Mouse (Mus musculus): ENCODE data around the gene Csde1.

Gene Csde1

DNA sequence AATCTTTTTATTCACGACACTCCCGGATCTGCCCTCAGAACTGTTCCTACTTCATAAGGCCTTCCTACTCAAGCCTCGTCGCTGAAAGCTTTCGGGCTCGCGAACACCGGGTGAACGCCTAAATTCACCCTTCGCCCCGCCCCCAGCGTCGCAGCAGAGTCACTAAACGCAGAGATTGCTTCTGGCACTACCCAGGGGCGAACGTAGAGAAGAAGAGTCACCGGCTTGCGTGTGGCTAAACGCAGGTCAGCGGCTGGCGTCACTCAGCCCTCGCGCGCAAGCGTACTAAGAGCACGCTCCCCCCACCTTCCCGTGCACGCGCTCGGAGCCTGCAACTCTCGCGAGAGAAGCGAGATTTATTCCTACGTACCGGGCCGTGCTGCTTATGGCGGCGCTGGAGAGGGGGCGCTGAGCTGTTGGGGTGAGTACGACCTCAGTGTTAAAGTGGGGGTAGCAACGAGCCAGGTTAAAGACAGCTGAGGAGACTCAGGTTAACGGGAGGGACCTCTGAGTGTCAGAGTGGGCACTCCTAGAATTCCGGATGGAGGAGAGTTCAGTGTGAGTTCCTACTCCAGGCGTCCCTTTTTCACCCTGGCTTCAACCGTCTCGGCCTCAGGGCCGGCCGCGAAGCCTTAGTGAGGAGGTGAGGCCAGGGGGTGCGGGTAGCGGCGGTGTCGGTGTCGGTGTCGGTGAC lies at the start of gene Csde1:
Csde1 (plus strand) TSS at position 178 of the 694 bp plus-strand sequence.
- peak; percentile 99 for DNase-seq (ENCODE audit: low read depth, low spot score)

DNA sequence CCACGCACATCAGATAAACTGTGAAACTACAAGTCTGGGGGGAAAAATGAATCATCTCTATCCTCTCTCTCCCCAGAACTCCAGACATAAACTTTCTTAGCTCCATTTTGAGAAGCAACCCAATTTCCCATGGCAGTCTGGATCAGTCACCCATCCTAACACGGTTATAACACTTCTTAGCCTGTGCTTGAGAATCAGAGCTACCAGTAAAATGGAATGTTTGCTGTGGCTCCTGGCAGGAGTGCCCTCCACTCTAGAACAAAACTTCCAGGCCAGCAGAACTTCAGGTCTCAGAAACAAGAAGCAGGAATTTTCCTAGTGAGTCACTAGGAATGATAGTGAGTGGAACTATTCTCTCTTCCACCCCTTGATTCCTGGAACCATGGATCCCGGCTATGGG lies 49.7 kb upstream of the Csde1 start:
- DNase-seq (ENCODE audit: low read depth, low spot score) = no peak

DNA sequence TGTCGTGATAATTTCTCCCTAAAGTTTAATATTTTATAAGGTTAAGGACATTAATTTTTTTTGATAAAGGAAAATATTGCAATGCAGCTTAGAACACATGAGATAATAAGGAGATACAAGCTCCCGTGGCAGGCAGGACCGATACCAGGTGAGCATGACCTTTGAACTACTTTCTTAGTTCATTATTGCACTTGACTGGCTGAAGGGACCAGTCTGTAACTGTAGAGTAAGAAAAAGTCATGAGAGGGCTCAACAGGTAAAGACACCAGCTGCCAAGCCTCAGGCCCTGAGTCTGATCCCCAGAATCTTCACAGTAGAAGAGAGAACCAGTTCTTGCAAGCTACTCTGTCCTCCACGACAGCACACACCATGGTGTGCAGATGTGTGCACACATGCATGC lies 43.3 kb upstream of the Csde1 start:
- DNase-seq (ENCODE audit: low read depth, low spot score) = no peak

DNA sequence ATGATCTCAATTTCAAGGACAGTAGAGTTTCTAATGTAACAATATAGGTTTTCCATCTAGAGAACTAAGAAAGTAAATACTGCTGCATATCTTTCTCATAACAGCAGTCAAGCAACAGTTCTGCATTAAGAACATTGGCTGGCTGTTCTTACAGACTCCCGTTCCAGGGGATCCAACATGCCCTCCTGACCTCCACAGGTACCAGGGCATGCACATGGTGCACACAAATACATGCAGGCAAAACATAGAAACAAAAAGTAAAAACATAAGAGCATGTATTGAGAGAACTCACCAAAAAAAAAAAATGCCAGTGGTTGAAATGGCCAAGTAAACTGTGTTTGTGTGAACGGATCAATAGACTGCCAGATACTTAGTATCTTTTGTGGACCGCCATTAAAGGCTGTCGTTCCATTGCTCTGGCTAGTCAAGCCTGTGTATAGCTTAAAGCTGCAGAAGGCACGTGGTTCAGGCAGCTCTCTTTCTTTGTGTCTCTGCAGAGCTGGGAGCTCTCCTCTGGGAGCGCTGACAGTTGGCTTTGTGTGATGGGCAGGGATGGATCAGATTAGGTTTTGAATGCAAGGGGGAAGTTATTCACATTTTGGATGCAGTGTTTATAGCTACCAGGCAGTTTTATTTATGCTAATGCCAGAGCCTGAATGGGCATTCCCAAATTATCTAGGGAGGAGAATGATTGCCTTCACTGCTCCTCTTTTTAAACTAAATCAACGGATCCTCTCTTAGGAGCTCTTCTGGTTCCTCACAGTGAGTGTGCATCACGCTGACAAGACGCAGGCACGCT lies 40.5 kb upstream of the Csde1 start:
- DNase-seq (ENCODE audit: low read depth, low spot score) = peak; percentile 53

DNA sequence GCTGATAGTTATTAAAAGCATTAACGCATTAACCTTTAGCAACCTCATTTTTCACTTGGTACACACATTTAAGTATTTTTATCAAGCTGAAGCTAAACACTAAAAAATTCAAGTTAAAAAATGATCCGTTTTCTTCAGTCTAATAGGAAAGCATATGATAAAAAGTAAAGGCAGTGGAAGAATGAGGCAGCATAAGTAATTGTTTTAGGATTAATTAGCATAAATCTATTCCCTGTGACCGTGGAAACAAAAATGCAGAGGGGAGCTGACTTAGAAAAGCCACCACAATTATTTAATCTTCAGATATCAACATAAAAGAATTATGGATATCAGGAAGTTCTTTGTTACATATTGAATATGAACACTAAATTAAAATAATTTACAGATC lies 39.9 kb upstream of the Csde1 start:
- no peak for DNase-seq (ENCODE audit: low read depth, low spot score)

DNA sequence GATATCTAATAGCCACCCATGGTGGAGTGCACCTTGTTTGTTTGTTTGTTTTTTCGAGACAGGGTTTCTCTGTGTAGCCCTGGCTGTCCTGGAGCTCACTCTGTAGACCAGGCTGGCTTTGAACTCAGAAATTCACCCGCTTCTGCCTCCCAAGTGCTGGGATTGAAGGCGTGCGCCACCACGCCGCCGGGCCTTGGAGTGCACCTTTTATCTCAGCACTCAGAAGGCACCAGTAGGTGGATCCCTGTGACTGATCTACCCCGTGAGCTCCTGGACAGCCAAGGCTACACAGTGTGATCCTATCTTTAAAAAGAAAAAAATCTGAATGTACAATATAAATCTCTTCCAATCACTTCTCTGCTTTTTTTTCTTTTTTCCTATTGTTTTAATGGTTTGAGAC lies 29.2 kb upstream of the Csde1 start:
- peak; percentile 64 for DNase-seq (ENCODE audit: low read depth, low spot score)

DNA sequence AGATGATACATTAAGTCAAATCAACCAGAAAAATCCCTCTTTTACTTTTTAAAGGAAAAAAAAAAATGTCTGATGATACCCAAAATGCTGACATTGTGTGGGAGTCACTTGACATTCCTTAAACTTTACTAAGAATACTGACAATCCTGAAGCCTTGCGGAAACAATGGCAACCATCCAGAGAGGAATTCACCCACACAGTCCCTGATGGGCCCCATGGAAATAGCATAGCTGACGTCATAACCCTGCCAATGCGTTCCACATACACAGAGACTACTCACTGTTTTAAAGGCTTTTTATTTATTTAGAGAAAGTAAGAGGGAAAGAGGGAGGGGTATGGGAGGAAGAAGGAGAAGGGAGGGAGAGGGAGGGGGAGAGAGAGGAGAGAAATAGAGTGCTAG lies 27.3 kb upstream of the Csde1 start:
- peak; percentile 70 for DNase-seq (ENCODE audit: low read depth, low spot score)

DNA sequence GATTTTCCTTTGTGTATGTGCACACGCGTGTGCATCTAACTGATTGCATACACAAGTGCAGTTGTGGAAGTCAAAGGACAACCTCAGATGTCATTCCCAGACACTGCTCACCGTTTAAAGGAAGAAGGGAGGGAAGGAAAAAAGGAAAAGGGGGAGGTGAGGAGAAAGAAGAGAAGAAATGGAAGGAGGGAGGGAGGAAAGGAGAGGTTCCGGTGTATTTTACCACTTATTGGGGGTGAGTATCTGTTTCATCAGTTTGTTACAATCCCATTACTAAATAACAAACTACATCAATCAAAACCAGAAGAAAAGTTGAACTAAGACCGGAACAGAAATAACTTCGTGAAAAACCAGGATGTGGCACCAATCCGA lies 25.0 kb upstream of the Csde1 start:
- no peak for DNase-seq (ENCODE audit: low read depth, low spot score)

DNA sequence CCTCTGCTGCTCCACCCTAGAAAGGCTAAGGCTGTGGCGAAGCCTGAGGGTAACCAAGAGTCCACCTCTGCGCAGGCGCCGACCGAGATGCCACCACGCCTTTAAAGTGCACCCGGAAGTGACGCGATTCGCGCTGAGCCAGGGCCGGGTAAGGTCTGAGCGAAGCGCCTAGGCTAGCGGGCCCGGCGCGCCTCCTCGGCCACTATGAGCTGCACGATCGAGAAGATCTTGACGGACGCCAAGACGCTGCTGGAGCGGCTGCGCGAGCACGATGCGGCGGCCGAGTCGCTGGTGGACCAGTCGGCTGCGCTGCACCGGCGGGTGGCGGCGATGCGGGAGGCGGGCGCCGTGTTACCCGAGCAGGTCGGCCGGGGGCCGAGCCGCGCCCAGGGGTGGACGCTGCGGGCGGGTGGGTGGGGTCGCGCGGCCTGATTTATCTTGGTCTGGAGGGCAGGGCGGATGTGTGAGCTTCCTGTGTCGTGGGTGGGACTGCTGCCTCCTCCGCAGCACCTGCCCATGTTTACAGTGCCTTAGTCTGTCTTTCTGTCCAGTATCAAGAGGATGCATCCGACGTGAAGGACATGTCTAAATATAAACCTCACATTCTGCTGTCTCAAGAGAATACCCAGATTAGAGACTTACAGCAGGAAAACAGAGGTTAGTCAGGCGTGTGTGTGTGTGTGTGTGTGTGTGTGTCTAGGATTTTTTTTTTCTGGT lies 24.5 kb upstream of the Csde1 start, which contains the start of gene Sike1:
Sike1 (plus strand) TSS at position 104 of the 717 bp plus-strand sequence.
- DNase-seq (ENCODE audit: low read depth, low spot score) = peak; percentile 95

DNA sequence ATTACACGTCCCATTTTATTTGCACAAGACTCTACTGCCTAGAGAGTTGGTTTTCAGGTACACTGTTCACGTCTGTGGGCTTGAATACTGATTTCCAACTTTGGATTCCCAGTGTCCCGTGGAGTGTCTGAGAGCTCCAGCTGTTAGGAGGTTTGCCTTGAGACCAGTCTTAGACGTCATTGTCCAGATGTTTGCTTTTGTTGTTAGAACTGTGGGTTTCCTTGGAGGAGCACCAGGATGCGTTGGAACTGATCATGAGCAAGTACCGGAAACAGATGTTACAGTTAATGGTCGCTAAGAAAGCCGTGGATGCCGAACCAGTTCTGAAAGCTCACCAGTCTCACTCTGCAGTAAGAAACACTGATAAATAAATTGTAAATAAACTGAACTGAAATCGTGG lies 23.2 kb upstream of the Csde1 start:
- DNase-seq (ENCODE audit: low read depth, low spot score) = no peak

DNA sequence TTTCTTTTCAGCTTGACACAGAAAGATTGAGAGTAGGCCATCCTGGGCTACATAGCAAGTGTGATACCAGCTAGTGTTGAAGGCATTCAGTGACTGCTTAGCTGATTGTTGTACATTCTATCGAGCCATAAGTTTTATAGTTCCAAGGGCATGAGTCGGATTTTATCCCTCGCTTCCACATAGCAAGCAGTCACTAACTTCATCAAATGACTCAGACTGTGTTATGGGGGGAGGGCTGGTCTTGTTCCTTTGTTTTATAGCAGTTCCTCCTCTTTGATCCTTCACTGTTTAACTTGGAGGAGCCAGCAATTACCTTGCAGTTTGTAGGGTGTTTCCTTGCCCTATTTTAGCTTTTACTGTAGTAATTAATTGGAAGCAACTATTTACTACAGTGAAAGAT lies 22.6 kb upstream of the Csde1 start:
- DNase-seq (ENCODE audit: low read depth, low spot score) = no peak

DNA sequence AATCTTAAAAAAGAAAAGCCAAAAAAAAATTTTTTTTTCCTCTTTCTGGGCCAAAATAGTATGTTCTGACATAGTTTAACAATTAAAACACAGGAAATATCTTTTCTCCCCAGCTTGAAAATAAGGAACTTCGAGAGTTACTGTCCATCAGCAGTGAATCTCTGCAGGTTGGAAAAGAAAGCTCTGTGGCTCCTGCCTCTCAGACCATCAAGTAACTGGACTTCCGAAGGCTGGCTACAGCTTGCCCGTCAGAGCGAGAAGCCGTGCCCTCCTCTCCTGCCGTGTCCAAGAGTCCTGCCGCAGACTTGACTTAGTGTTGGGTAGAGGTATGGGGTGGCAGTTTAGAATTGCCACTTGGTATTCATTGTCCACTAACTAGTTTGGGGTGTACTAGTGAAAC lies 18.6 kb upstream of the Csde1 start:
- no peak for DNase-seq (ENCODE audit: low read depth, low spot score)

DNA sequence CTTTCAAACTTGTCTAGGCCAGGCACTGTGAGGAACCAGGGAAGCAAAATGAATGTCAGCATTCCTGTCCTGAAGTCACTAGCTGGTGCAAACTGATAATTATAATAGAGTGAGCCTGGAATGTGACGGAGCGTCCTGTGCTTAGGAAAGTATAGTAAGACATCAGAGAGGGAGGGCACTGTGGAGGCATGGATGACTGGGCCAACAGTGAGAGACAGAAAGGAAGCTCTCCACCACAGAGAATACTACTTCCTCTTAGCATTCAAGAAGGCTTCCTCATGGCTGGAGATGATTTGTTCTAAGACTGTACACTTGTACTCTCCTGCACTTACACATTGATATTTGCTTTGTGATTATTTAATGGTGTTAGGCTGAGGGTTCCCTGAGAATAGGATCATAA lies 2.9 kb upstream of the Csde1 start:
- DNase-seq (ENCODE audit: low read depth, low spot score) = no peak

DNA sequence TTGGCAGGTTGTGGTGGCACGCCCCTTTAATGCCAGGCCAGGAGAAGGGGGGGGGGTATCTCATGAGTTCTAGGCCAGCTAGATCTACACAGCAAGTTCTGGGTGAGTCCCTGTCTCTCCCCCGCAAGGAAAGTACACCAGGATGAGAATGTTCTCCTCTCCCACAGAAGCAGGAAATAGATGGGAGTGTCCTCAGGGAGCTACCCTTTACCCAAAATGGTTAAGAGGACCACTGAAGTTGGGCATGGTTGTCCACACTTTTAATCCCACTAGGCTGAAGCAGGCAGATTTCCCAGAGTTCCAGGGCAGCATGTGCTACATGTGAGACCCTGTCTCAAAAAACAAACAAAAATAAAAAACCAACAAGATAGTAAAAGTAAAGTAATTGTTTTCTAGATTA lies 764 bp upstream of the Csde1 start:
- no peak for DNase-seq (ENCODE audit: low read depth, low spot score)

DNA sequence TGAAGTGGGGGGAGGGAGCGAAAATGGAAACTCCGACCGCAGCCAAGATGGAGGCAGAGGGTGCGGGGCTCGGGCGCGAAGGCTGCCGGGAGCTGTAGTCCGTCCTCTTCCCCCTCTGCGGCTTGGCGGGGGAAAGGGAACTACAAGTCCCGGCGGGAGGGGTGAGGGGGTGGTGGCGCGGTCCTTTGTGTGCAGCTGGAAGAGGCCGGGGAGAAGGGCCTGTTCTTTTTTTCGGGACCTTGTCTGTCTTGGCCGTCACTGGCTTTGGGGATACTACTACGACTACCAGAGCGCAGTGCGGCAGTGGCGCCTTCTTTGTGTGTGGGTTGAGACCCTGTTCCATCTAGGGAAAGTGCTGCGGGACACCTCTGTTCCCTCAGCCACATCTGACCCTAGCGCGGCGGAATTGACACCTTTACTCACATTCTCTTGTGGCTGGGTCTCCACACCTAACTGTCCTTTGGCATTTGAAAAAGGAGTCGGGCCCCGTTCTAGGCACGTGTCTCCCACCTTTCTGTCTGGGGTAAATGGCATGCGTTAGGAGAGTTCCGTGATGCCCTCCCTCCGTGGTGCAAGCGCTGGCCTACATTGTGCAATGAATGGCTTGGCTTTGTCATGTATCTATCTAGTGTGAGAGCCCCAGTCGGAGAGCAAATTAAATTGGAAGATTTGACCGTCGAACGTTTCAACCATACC lies 865 bp downstream of the Csde1 start:
- peak; percentile 91 for DNase-seq (ENCODE audit: low read depth, low spot score)

DNA sequence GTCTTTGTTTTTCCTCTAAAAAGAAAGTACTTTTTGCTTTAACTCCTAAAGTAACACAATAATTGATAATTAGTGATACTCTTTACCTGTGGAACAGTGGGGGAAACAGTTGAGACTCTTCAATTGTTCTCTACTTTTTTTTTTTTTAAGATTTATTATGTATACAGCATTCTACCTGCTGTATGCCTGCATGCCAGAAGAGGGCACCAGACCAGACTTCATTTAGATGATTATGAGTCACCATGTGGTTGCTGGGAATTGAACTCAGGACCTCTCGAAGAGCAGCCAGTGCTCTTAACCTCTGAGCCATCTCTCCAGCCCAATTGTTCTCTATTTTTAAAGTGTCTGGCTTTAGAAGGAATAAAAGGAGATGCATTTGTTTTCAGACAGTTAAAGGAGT lies 5.9 kb downstream of the Csde1 start:
- peak; percentile 51 for DNase-seq (ENCODE audit: low read depth, low spot score)

DNA sequence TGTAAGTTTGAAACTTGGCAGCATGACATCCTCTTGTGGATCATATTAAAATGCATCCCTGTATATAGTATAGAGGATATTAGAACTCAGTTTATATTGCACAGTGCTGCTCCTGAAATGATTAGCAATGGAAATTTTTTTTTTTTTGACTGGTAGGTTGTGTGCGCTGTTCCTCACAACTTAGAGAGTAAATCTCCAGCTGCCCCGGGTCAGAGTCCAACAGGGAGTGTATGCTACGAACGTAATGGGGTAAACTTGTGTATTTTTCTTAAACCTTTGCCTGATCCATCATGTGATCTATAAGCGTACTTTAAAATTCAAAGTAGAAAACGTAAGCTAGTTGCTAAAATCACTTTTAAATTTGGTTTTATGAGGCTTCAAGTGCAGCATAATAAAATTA lies 20.1 kb downstream of the Csde1 start:
- DNase-seq (ENCODE audit: low read depth, low spot score) = no peak

DNA sequence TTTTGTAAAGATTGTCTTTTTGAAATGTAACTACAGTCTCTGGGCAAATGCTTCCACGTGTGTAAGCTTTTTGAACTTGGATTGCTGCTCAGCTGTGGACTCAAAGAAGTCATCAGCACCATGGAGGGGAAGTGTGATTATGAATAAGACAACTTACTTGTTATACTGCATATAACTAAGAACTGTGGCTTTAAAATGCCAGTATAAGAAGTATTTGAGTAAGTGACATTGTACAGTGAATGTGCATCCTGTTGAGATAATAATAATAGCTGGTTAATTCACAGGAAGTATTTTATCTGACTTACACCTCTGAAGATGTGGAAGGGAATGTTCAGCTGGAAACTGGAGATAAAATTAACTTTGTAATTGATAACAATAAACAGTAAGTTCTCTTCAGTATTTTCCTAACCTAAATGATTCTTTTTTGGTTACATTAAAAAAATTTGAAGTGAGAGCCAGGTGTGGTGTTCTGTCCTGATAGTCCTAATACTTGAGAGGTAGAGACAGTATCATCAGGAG lies 20.7 kb downstream of the Csde1 start:
- DNase-seq (ENCODE audit: low read depth, low spot score) = no peak

DNA sequence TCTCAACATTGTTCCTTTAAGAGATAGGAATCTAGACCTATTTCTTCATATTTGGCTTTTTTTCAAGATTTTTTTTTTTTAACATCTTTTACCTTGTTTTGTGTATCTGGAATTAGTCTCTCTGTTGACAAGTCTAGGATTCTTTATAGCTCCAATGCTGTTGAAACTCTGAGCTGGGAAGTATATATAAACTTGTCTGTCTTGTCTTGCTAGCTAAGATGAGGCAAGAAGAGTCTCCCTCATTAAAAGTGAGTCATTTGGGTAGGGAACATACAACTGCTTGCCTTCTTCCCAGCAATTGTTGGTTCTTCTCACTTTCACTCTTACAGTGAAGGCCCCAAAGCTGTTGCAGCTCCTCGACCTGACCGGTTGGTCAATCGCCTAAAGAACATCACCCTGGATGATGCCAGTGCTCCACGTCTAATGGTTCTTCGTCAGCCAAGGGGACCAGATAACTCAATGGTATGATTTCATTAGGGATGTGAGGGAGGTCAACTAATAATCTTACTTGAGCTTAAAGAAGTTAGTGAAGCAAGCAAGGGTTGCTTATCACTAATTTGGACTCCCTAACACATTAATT lies 35.9 kb downstream of the Csde1 start:
- no peak for DNase-seq (ENCODE audit: low read depth, low spot score)

DNA sequence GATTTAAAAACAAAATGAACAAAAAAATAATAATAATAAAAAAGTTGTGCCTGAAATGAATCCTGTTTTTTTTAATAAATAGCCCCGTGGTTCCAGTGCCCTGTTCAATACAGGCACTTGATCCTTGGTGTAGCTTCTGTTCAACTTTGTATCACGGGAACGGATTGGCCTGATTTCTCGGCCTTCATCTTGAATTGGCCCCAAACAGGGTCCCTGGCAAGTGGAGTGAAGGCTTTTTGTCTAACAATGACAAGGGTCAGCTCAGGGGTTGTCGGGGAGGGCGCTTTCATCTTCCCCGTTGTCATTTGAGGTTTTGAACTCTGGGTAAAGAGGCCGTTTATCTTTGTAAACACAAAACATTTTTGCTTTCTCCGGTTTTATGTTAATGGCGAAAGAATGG lies 37.5 kb downstream of the Csde1 start:
- DNase-seq (ENCODE audit: low read depth, low spot score) = no peak

Data from ES-CJ7 (cell line).